8 mouse cellular contexts compared by ENCODE assay signal in the genomic region with DNA sequence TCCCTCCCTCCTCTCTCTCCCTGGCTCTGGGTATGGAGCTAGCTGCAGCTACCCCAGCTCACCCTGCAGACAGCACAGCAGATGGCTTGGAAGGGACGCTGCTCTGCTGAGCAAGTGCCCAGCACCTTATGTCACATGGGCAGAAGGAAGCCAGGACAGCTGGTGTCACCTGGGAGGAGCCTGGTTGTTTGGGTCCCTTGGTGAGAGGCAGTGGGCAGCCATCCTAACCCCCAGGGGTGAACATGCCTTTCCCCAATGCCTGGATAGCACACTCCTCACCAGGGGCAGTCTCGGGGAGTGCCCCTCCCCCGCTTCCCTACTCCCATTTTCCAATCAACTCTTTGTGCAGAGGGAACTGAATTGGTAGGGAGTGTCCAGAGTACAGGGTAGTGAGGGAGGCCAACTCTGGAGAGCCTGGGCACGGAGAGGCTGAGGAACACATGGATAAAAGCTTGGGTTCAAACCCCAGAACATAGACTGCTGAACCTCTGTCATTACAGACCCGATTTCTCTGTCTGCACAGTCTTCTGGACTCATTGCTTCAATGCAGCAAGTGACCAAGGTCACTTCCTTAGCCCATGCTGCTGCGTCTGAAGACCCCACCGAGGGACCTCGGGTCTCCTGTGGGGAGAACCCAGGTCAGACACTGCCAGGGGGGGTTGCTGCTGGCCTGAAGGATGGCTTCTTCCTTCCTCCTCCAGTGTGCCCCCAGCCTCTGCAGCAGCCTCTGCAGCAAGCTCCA. TPM values are rescaled to one million over a fixed set of nuclear protein-coding genes. Genes with fewer than 3 reads are reported as not detected.
DNase-seq lines count a peak whose midpoint lies in the region; ATAC-seq and TF ChIP-seq lines count a peak whose summit lies in the region.

No protein-coding gene starts in this region.

- 14% methylated on average over 8 of the region's 8 CpGs for WGBS in forebrain, postnatal 0 days
- 4% methylated on average over 8 of the region's 8 CpGs for WGBS in hindbrain, embryonic 13.5 days
- 23% methylated on average over 8 of the region's 8 CpGs for WGBS in liver, embryonic 13.5 days (ENCODE audit: insufficient replicate concordance)
- WGBS in stomach, postnatal 0 days = 31% methylated on average over 8 of the region's 8 CpGs

- DNase-seq in heart, adult 11 months = peak; percentile 98
- no peak for DNase-seq in heart, adult 8-10 months (ENCODE audit: low spot score)
- peak; percentile 97 for DNase-seq in cerebellum, adult 11-12 months
- peak; percentile 69 for DNase-seq in forebrain, postnatal 0 days
- no peak for DNase-seq in liver, embryonic 13.5 days
- peak; percentile 58 for DNase-seq in stomach, postnatal 0 days (ENCODE audit: low spot score)
- DNase-seq in left cerebral cortex, adult 11 months (ENCODE audit: low spot score) = no peak

- peak; percentile 76 for ATAC-seq in forebrain, postnatal 0 days
- peak; percentile 33; the same call in 1 of the 2 replicates for ATAC-seq in hindbrain, embryonic 13.5 days (ENCODE audit: low FRiP score)
- no peak for ATAC-seq in liver, embryonic 13.5 days (ENCODE audit: low read depth)
- ATAC-seq in stomach, postnatal 0 days (ENCODE audit: low FRiP score, low TSS enrichment) = 0 out of 2 replicates have a peak, but pooled peaks have one; percentile 8

- no peak overlapping the region for H3K9ac ChIP-seq in forebrain, postnatal 0 days
- H3K9ac ChIP-seq in hindbrain, embryonic 13.5 days = peak overlapping the region; percentile 49; the same call in 1 of the 2 replicates
- no peak overlapping the region for H3K9ac ChIP-seq in liver, embryonic 13.5 days
- H3K9ac ChIP-seq in stomach, postnatal 0 days (ENCODE audit: low read length) = no peak overlapping the region

- no peaks in the 10 kb centered on the region for H3K9me3 ChIP-seq in forebrain, postnatal 0 days (ENCODE audit: low read length)
- H3K9me3 ChIP-seq in hindbrain, embryonic 13.5 days = no peaks in the 10 kb centered on the region
- no peaks in the 10 kb centered on the region for H3K9me3 ChIP-seq in liver, embryonic 13.5 days (replicated peaks)
- H3K9me3 ChIP-seq in stomach, postnatal 0 days (ENCODE audit: control insufficient read depth, low read length) = no peaks in the 10 kb centered on the region

- no peak overlapping the region for H3K4me3 ChIP-seq in forebrain, postnatal 0 days (ENCODE audit: low read depth, low read length)
- H3K4me3 ChIP-seq in hindbrain, embryonic 13.5 days = no peak overlapping the region
- H3K4me3 ChIP-seq in liver, embryonic 13.5 days (replicated peaks) = no peak overlapping the region
- H3K4me3 ChIP-seq in stomach, postnatal 0 days (ENCODE audit: low read depth, low read length) = no peak overlapping the region

- H3K27me3 ChIP-seq in forebrain, postnatal 0 days (ENCODE audit: insufficient read depth, low read length) = no peaks in the 10 kb centered on the region
- H3K27me3 ChIP-seq in hindbrain, embryonic 13.5 days = no peaks in the 10 kb centered on the region
- no peaks in the 10 kb centered on the region for H3K27me3 ChIP-seq in liver, embryonic 13.5 days
- no peaks in the 10 kb centered on the region for H3K27me3 ChIP-seq in stomach, postnatal 0 days (ENCODE audit: control insufficient read depth, insufficient read depth, low read length)

- TF ChIP-seq EP300 in stomach, postnatal 0 days (optimal IDR thresholded peaks at IDR 0.05) = no peak

- peaks cover 20% of the 10 kb centered on the region for H3K4me1 ChIP-seq in forebrain, postnatal 0 days (ENCODE audit: insufficient read depth)
- H3K4me1 ChIP-seq in hindbrain, embryonic 13.5 days (replicated peaks) = peaks cover 31% of the 10 kb centered on the region
- peaks cover 38% of the 10 kb centered on the region for H3K4me1 ChIP-seq in liver, embryonic 13.5 days (replicated peaks)
- peaks cover 10% of the 10 kb centered on the region for H3K4me1 ChIP-seq in stomach, postnatal 0 days (replicated peaks; ENCODE audit: control insufficient read depth, insufficient read depth)

- peak overlapping the region; percentile 35; the same call in 1 of the 2 replicates for H3K27ac ChIP-seq in forebrain, postnatal 0 days (ENCODE audit: low read depth, low read length)
- H3K27ac ChIP-seq in hindbrain, embryonic 13.5 days = no peak overlapping the region
- peak overlapping the region; percentile 70 for H3K27ac ChIP-seq in liver, embryonic 13.5 days
- peak overlapping the region; percentile 61 for H3K27ac ChIP-seq in stomach, postnatal 0 days (replicated peaks)

- TF ChIP-seq CTCF in forebrain, postnatal 0 days (IDR thresholded peaks at IDR 0.05; ENCODE audit: low read depth) = no peak
- no peak for TF ChIP-seq CTCF in stomach, postnatal 0 days (IDR thresholded peaks at IDR 0.05; ENCODE audit: low read depth)

- no peak overlapping the region for H3K4me2 ChIP-seq in forebrain, postnatal 0 days (ENCODE audit: low read depth)
- no peak overlapping the region for H3K4me2 ChIP-seq in hindbrain, embryonic 13.5 days
- H3K4me2 ChIP-seq in liver, embryonic 13.5 days = peak overlapping the region; percentile 35
- no peak overlapping the region for H3K4me2 ChIP-seq in stomach, postnatal 0 days (replicated peaks; ENCODE audit: low read depth)

- no peaks in the 10 kb centered on the region for H3K36me3 ChIP-seq in forebrain, postnatal 0 days (ENCODE audit: insufficient read depth)
- no peaks in the 10 kb centered on the region for H3K36me3 ChIP-seq in hindbrain, embryonic 13.5 days
- H3K36me3 ChIP-seq in liver, embryonic 13.5 days = peaks cover 16% of the 10 kb centered on the region
- H3K36me3 ChIP-seq in stomach, postnatal 0 days (ENCODE audit: control insufficient read depth, insufficient read depth, low read length) = peaks cover 2% of the 10 kb centered on the region; the same call in 1 of the 2 replicates

RNA-seq across cellular contexts. Expression of a gene that starts 18.4 kb away (rescaled TPM):
- total RNA-seq in heart, adult 8-10 months (2022) = 10 to 100 TPM; 37.5 to 44.8 (median 41.2) TPM
- 6.5 and 8.4 TPM in 2 replicates for total RNA-seq in forebrain, postnatal 0 days (2014; rRNA removed)
- polyA plus RNA-seq in forebrain, postnatal 0 days (2015; fragmentation: Nextera tagmentation; extraction: Ambion mirVana) = 1.7 and 3.1 TPM in 2 replicates
- 2.4 and 2.7 TPM in 2 replicates for polyA plus RNA-seq in hindbrain, embryonic 13.5 days (2015; fragmentation: Nextera tagmentation; extraction: Ambion mirVana)
- 6.8 and 7.3 TPM in 2 replicates for polyA plus RNA-seq in liver, embryonic 13.5 days (2015; fragmentation: Nextera tagmentation; extraction: Ambion mirVana)
- 11.8 and 12.3 TPM in 2 replicates for polyA plus RNA-seq in stomach, postnatal 0 days (2015; fragmentation: Nextera tagmentation; extraction: Ambion mirVana)

RNA-seq across cellular contexts. Expression of a gene that starts 35.5 kb away (rescaled TPM):
- 10 to 100 TPM; 24.7 to 43.0 (median 31.0) TPM for total RNA-seq in heart, adult 8-10 months (2022)
- total RNA-seq in forebrain, postnatal 0 days (2014; rRNA removed) = 7.1 and 7.3 TPM in 2 replicates
- polyA plus RNA-seq in forebrain, postnatal 0 days (2015; fragmentation: Nextera tagmentation; extraction: Ambion mirVana) = 5.8 and 6.2 TPM in 2 replicates
- polyA plus RNA-seq in hindbrain, embryonic 13.5 days (2015; fragmentation: Nextera tagmentation; extraction: Ambion mirVana) = 7.2 and 7.8 TPM in 2 replicates
- polyA plus RNA-seq in liver, embryonic 13.5 days (2015; fragmentation: Nextera tagmentation; extraction: Ambion mirVana) = 0.61 and 0.97 TPM in 2 replicates
- 10.0 and 13.1 TPM in 2 replicates for polyA plus RNA-seq in stomach, postnatal 0 days (2015; fragmentation: Nextera tagmentation; extraction: Ambion mirVana)

Comparison
In these comparisons a context has a peak if more than half of its experiments do, and no peak if none do; other contexts are left out.
1. DNase-seq: peak in heart, adult 11 months (single experiment), cerebellum, adult 11-12 months (single experiment), forebrain, postnatal 0 days (single experiment) and stomach, postnatal 0 days (single experiment); none in heart, adult 8-10 months (single experiment), liver, embryonic 13.5 days (single experiment) and left cerebral cortex, adult 11 months (single experiment).